Mouse (Mus musculus) heart, adult 2 months (tissue): ENCODE measurements around the gene Trpm5.

Experiments used
- CTCF ChIP-seq: fragments of 200-600 bp; IDR thresholded peaks from 2 replicates; pipeline ENCODE4 v1.8.1; 2022; ENCODE audit warnings: antibody characterized with exemption, mild to moderate bottlenecking, moderate library complexity
- EP300 ChIP-seq: fragments of 200-500 bp; IDR thresholded peaks from 2 replicates; pipeline ENCODE4 v1.6.1; 2011; ENCODE audit warnings: low read depth, low read length, control low read depth; ENCODE audit not compliant: insufficient read depth
- POLR2A ChIP-seq: fragments of 200-500 bp; IDR thresholded peaks from 2 replicates; pipeline ENCODE4 v1.6.1; 2011; ENCODE audit warnings: mild to moderate bottlenecking, low read depth, low read length, control low read depth; ENCODE audit not compliant: insufficient read depth

GRCm38 (mm10) chr7:143112395-143112794 is 18.0 kb upstream of the Trpm5 start:
- TF ChIP-seq CTCF (no peak), POLR2A (no peak), EP300 (no peak)
